Mouse (Mus musculus): ENCODE measurements at regions not wholly inside any gene's neighbourhood (a gene's known extent, or its start where the extent isn't known, plus 50 kb on each side); places are given as distances from the start of the nearest gene placed in this dataset.

DNA sequence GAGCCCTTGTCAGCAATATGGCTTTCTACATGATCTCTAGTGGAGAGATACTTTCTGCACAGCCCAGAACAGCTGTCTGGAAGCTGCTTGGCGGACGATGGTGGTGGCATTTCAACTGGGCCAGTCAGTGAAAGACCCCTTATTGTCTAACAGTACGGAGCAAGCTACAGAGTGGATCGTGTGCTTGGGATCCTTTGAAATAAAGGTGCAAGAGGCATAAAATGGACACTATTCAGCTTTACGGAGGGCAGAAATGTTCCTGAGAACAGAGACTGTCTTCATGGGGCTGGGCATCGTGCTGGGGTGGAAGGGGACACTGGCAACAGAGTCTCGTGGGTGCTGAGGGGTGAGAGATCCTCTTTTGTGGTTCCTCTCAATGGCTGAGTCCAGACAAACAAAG is 137.2 kb upstream of the Slc24a5 start:
- TF ChIP-seq GATA1 (IDR thresholded peaks at IDR 0.05; ENCODE audit: low read depth, low read length) = no peak
- no peak for TF ChIP-seq ELF1 (IDR thresholded peaks at IDR 0.05; ENCODE audit: low read depth, low read length)
- TF ChIP-seq CTCF (IDR thresholded peaks at IDR 0.05 in 2 of 3, conservative IDR thresholded peaks at IDR 0.05 in 1 of 3; ENCODE audit: control insufficient read depth in 1 of 3, insufficient read depth in 1 of 3, low read depth in 2 of 3, low read length in 3 of 3, poor library complexity in 1 of 3, severe bottlenecking in 1 of 3) = no peak
